Mouse (Mus musculus) ovary, postnatal 14 days (tissue): Measurements from ENCODE around the gene Rab8b.
A peak's percentile ranks its signal among the peaks of the same experiment; 100 is the strongest.

Source experiments
- DNase-seq: peaks from one replicate; pipeline ENCODE4 v3.0.0; 2022; ENCODE audit warnings: low spot score

Rab8b gene

DNA sequence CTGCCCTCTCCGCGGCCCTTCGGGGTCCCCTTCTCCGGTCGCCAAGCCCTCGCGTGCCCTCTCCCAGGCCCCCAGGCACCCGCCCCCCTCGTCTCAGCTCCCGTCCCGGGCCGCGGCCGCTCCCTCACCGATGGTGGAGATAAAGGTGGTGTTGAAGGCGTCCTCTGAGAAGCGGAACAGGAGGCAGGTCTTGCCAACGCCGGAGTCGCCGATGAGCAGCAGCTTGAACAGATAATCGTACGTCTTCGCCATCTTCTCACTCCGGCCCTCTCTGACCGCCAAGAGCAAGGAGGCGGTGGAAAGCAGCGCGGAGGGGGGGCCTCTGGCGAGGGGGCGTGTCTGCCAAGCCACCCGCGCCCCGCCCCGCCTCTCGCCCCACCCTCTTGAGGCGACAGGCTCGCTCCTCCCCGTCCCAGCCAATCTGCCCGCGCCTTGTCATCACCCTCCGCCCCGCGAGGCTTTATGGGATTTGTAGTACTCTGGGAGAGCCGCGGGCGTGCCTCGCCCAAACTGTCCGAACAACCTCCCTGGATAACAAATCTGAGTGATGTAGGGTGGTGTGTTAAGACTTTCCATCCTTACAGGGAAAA, at the start of gene Rab8b:
TSS of gene Rab8b (minus strand) at position 306 of the 590 bp plus-strand sequence.
- DNase-seq, result peak; percentile 94

DNA sequence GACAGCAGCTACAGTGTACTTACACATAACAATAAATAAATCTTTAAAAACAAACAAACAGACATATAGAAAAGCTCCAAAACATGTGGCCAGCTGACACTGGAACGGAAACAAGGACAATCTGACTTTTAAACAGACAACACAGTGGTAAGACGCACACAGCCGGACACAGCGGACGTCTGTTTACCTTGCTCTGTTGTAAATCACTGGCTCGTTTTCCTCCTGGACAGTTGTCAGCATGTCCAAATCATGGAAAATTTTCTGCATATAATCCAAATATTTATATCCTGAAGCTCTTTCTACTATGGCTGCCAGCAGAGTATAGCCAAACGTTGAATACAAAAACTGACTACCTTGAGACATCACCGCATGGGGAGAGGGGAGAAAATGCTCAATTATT, 48.0 kb upstream of the Rab8b start:
- no peak for DNase-seq

DNA sequence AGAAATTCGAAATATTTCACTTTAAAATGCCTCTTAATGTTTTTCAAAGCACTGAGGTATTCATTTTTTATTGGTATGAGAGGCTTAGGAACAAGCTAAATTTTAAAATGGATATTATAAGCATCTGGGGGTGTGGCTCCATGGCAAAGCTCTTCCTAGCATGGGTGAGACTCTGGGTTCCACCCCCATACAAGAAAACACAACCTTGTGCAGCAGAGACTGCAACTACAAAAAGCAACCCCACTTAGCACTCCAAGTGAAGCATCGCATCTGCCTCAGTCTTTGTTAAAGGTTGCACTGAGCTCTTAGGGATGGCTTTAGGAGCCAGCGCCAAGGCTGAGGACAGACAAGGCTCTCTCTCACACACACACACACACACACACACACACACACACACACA, 42.0 kb upstream of the Rab8b start:
- DNase-seq, result no peak

DNA sequence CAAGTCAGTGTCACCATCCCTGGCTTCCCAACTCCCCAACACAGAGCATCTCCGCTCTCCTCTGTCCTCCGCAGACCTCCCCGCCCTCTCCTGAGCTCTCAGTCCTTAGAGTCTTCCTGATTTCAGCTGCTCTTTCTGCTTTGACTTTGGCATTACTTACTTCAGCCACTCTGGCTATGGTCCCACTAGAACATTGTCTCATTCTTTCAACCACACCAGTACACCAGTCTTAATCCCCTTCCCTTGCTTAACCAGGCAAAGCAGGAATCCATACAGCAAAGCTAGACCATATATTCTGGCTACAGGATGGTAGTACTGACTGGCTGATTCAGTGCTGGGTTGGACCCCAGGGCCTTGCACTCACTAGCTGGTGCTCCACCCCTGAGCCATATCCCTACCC, 38.0 kb upstream of the Rab8b start:
- DNase-seq, result no peak

DNA sequence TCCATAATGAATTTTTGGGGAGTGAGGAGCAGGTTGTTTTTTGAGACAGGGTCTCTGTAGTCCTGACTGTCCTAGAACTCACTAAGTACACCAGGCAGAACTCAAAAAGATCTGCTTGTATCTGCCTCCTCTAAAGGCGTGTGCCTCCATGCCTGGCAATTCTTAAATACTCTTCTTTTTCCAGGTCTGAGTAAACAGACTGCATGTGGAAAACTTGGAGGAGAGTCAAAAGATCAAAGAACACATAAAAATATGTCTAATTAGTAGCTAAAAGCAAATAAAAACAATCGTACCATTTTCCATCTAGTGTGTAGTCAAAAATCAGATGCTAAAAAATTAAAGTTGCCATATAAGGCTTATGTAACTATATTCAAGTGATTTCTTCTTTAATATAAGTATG, 33.4 kb upstream of the Rab8b start:
- DNase-seq, result no peak

DNA sequence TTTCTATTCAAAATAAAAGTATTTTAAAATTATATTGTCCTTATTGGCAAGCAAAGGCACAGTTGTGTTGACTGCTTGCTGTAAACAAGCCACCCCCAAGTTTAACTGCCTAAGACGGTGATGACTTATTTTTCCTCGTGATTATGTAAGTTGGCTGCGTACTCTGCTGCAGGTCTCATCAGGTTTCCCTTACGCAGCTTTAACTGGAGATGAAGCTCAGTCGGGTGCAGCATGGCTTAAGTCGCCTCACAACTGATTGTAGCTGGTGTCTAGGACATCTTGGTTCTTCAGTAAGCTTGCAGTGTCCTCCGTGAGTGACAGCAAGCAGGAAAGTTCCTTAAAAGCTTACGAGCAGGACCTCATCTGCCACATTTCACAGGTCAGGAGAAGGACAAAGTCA, 32.8 kb upstream of the Rab8b start:
- no peak for DNase-seq

DNA sequence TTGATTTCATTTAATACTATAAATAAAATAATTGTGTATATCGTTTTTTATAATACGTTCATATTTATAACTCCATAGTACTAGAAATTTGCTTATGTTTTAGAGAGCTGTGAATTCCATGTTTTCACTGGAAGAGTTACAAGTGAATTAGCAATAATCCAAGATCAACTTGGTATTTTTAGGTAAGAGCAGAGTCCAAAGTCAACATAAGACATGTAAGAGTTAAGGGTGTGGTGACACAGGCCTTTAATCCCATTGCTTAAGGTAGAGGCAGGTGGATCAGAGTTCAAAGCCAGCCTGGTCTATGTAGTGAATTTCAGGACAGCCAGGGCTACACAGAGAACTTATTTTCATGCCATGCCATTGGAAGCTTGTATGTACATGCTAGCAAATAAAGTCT, 29.0 kb upstream of the Rab8b start:
- DNase-seq, result no peak

DNA sequence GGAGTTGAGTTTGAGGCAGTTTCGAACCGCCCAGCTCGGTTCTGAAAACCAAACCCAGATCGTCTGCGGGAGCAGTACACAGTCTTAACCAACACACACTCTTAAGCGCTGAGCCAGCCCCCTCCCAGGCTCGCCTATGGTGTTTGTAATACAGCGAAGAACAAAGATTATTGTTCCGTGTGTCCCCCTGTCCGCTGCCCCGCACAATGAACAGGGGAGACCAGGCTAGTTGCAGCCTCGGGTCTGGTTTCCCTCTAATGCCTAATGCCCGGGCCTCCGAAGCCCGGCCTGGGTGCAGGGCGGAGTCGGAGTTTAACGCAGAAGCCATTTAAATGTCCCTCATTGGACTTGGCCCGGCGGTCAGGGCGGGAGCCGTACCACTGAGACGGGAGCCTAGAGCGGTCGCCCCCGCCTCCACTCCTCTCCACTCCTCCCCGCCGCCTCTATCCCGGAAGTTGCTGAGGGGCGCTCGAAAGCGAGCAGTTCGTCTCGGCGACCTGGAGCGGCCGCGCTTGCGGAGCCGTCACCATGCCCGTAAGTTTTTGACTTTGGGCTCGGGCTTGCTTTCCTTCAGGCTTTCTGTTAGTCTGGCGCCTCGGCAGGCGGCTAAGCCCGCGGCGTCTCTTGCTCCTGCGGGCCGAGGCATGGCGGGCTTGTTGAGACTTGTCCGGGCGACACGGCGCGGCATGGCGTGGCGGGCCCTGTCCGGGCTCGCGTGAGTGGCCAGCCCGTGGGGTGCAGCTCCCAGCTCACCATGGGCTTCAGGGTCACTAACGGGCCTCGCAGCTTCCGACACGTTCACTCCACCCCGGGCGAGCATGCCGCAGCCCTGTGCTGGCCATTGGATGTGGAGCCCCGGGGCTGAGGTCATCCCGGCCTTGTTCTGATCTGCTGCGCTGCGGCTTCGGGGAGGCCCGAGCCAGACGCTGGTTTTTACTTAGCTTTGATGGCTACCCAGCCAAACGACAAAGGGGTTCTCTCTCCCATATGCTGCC, 26.5 kb upstream of the Rab8b start, which contains the start of gene Rps27l:
TSS of gene Rps27l (plus strand) at position 440 of the 995 bp plus-strand sequence.
- DNase-seq, result peak; percentile 91

DNA sequence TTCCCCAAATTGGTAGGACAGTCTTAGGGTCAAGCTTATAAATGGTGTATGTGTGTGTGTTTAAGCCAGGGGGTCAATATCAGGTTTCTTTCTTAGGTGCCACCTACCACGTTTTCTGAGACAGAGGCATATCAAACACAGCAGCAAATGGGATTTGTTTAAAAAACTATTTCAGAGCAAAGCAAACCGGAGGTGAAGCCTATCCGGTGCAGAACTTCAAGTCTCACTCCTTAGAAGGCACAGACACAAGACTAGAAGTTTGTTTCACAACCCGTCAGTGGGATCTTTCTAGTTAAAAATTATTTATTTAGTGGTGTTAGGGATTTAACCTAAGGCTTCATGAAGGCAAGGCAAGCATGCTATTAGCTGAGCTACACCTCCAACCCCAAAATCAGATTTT, 25.7 kb upstream of the Rab8b start:
- DNase-seq, result no peak

DNA sequence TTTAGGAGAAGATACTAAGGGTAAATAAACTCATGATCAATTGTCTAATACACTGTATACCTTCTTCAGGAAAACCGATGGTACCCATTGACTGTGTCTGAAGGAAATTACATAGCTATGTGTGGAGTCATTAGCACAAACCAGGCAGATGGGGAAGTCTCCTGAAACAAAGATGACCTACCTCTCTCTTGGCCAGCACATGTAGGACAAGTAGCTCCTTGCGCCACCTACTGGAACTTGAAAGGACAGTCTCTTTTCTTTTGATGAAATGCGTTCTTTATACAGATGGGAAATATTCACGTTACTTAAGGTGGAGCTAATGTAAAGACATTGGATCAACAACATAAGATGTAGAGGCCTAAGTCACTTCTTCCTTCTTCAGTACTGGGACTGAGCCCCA, 19.3 kb upstream of the Rab8b start:
- DNase-seq, result peak; percentile 34

DNA sequence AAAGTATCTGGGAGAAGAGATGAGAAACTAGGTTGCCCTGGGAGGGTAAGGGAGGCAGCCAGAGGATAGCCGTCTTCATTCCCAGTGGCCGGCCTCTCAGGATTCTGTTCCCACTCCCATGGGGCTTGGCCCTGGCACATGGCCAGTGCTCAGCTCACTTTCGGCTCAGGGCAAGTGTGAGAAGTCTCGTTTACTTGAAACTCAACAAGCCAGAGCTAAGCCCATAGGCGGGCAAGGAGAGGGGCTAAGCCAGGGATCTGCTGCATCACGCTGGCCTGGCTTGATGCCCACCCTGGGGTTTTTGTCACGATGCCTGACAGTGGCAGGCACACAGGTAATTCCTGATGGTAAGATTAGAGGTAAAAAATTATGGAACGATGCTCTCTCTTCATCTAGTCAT, 18.0 kb upstream of the Rab8b start:
- peak; percentile 18 for DNase-seq

DNA sequence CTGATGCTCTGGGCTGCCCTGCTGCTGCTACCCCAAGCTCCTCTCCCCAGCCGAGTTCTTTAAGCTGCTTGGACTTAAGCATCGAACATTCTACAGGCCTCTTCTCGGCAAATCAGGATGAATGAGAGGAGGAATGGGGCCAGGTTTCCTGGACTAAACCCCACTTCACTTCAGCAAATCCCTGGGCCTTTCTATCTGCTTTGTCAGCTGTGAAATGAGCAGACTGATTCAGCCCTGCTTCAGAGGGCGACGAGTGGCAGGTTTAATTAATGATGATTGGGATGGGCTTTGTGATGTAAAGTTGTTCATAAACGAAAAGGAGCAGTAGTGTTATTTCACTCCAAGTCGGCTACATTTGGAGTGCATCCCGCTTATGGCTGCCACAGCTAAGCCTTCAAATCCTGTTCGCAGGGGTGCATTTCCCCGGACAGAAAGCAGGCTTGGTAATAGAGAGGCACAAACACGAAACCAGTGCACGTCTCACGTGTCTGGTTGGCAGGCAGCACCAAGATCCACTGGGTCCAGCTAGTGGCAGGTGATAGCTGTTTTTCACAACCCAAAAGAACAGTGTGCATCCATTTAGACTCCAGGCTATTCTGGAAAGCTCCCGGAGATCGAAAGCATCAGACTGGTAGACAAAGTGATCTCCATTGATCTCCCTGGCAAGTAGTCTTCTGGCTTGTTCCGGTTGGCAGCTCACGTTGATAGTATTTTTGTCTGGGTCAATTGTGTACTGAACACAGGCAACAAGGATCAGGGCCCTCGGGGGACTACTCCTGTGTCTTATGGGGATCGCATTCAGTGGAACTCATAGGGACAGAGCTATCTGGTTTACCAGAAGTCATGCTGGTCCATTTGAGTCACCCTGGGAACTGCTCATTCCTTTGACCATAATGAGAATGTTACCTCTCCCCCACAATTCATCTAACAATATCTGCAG, 14.7 kb upstream of the Rab8b start:
- no peak for DNase-seq

DNA sequence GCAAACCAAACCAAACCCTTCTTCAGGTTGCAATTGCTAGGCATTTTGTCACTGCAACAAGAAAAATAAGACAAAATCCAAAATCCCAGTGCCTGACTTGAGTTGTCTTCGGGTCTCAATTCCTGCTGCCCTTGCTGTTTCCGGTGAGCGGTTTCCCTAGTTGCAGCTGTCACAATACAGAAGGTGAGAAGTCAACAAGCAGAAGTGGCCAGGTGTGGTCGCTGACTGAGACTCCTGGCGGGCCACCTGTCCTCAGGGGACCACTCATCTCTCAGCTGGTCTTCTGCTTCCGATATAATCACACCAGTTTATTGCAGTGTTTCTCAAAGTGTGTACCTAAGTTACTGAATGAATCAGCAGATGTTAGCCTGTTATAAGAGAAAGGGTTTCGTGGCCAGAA, 10.9 kb upstream of the Rab8b start:
- DNase-seq, result no peak

DNA sequence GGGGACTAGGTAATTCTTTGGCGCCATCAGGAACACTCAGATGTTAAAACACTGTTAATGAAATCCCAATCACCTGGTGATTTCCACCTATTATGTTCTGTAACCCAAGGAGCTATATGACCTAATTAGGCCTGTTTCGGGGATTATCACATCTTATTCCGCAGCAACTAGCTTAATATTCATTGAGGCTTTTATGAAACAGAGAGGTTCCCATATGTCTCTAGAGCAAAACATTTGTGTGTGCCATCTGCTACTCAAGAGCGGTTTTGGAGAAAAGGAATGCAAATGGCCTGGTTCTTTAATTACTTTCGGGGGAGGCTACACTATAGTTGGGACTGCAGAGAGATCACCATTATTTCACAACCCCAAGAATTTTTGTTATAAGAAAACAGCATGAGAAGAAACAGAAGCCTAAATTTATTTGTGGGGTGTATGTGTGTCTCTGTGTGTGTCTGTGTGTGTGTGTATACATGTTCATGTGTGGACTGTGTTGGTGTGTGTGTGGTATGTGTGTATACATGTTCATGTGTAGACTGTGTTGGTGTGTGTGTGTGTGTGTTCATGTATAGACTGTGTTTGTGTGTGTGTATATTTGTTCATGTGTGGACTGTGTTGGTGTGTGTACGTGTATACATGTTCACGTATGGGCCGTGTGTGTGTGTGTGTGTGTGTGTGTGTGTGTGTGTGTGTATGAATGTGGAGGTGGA, 8.4 kb upstream of the Rab8b start:
- no peak for DNase-seq

DNA sequence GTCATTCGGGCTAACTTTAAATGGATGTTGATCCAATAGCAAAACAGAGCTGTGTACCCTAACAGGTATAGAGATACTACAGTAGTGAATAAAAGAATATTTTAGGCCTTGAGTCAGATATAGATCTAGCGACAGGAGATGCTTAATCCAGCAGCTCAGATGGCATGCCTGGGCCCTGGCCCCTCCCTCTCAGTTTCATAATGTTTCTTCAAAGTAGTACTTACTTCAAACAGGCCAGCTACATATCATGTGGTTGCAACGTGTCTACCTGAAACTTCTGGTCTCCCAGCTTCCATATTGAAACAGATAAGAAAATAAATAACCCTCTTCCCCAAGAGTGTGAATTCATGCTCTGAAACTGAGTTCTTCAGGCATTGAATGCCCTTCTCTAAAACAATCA, 6.4 kb upstream of the Rab8b start:
- DNase-seq, result no peak

DNA sequence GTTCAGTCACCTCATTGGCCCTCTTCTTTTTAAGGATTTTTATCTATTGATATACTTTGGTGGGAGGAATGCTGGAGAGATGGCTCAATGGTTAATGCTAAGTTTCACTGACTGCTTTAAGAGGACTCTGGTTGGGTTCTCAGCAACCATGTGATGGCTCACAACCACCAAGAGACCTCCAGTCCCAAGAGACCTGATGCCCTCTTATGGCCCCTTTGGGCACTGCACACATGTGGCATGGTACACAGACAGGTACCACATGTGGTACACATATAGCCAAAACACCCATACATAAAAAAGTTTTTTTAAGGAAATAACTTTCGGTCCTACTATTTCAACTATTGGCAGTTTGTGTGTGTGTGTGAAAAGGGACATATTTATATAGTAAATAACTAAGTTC, 2.6 kb upstream of the Rab8b start:
- no peak for DNase-seq

DNA sequence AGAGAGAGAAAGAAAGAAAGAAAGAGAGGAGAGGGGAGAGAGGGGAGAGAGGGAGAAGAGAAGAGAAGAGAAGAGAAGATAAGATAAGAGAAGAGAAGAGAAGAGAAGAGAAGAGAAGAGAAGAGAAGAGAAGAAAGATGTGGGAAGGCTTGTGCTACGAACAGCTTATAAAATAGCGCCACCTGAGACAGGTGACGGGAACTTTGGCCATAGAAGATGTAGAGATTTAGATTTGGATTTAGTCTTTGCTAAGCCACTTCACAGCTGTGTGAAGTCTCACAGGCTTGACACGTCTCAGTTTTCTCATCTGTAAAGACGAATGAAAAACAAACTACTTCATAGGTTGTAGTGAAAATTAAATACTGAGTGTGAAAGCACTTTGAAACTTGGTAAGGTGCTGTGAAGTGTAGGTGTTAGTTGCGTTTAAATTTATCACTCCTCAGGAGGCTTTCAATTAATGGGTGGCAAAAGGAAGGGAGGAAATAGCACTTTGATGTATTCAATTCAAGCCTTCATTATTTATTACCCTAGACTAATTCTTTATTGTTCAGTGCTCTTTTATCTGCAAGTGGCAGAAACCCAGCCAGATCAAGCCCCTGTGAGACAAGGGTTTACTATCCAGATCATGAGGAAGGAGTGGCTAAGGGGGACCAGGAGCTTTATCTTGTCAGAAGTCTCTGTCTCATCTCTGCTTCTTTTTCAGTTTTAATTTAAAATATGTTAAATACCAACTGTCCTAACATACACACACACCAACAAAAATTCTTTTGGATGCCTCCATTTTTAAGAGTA, 1.2 kb upstream of the Rab8b start:
- DNase-seq, result no peak

DNA sequence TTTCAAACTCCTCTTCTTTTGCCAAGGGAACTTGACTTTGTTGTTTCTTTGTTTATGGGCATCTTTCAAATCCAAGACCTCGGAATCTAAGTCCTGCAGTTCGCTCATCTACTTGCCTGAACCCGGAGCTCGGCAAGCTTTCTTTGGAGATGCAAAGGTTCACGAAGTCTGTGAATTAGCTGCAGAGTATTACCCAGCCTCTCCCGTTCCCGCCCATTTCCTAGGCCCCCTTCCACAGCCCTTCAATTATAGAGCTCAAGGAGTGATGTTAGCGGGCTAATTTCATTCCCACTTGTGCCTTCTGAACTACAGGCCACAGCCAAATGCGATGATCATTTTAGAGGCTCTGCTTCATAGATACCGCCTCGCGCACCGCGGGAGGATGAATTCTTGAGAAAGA, 494 bp upstream of the Rab8b start:
- peak; percentile 10 for DNase-seq

DNA sequence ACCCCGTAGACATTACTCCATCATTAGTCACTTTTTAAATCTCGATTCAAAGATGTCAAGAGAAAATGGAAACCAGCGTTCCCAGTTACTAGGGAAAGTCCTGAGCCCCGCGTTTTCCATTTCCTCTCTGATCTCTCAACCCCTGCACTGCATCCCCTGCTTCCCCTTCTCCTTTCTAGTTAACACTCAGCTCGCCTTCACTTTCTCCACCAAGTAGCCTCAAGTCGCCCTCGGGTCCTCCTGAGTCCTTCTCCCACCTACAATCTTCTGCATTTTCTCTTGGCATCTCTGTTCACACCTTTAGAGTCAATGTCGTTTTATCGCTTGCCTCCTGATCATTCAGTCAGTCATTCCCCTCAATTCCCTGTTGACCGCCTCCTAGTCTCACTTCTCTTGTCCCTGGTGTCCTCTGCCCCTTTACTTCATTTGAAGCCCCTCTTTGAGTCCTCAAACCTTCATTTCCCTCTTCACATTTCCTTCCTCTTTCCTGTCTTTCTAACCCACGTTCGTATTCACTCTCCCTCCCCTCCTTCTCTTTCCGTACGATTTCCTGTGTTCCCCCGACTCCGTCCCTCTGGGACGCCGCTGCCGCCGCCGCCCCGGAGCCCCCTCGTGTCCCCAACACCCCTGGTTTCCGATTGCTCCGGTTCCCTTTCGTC, 686 bp downstream of the Rab8b start:
- DNase-seq, result no peak

DNA sequence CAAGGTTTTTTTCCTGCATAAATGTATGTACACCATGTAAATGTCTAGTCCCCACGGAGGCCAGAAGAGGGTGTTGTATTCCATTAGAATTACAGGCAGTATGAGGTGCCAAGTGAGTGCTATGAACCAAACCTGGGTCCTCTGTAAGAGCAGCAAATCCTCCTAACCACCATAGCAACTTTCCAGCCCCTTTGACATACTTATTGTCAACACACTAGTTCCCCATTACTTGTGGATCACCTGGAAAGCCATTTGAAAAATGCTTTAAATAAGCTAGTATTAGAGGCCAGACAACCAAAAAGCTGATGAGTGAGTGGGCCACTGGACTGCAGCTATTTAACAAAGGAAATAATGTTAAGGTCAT, 1.6 kb downstream of the Rab8b start:
- no peak for DNase-seq
